Mouse (Mus musculus) liver, embryonic 14 days (tissue): Measurements from ENCODE around the gene 2810006K23Rik. TPM values are rescaled to one million over a fixed set of nuclear protein-coding genes. Genes with fewer than 3 reads are reported as not detected.

Experiments used
- polyA plus RNA-seq: library from polyadenylated mRNA; depleted of rRNA; stranded (reverse); fragments of >200 nt; gene quantifications from 2 replicates; pipeline ENCODE4 v1.2.3, GENCODE M21; 2012; rRNA removed

2810006K23Rik gene
- polyA plus RNA-seq, result 3.9 and 4.3 TPM in 2 replicates

GRCm38 (mm10) chr5:124327510-124328364 is at the start of gene 2810006K23Rik, which contains the start of gene Mphosph9:
Gene 2810006K23Rik, plus strand, starts transcription at chr5:124328089.
Gene Mphosph9, minus strand, starts transcription at chr5:124327972.

GRCm38 (mm10) chr5:124362982-124363381 is 35.1 kb downstream of the 2810006K23Rik start, which contains the start of gene Cdk2ap1:
Gene Cdk2ap1, minus strand, starts transcription at chr5:124363082.

Other genes with a start within 250 kb of the 2810006K23Rik start
- gene Abcb9, start 232.3 kb upstream of the 2810006K23Rik start, polyA plus RNA-seq, result 2.2 and 2.7 TPM in 2 replicates
- gene Ogfod2, start 215.8 kb upstream of the 2810006K23Rik start, polyA plus RNA-seq, result 9.4 and 10.4 TPM in 2 replicates
- gene Arl6ip4, start 212.0 kb upstream of the 2810006K23Rik start, polyA plus RNA-seq, result 51.5 and 58.2 TPM in 2 replicates
- 4.6 and 4.7 TPM in 2 replicates for gene Pitpnm2, start 78.3 kb upstream of the 2810006K23Rik start, polyA plus RNA-seq
- 3.8 and 4.2 TPM in 2 replicates for gene Mphosph9, start 117 bp upstream of the 2810006K23Rik start, polyA plus RNA-seq
- 91.6 and 99.7 TPM in 2 replicates for gene Cdk2ap1, start 35.0 kb downstream of the 2810006K23Rik start, polyA plus RNA-seq
- gene Sbno1, start 97.9 kb downstream of the 2810006K23Rik start, polyA plus RNA-seq, result 13.6 and 17.1 TPM in 2 replicates
- gene Kmt5a, start 111.8 kb downstream of the 2810006K23Rik start, polyA plus RNA-seq, result 60.2 and 61.7 TPM in 2 replicates
- 8.3 and 9.2 TPM in 2 replicates for gene Rilpl2, start 150.3 kb downstream of the 2810006K23Rik start, polyA plus RNA-seq
- 7.9 and 8.2 TPM in 2 replicates for gene Snrnp35, start 155.0 kb downstream of the 2810006K23Rik start, polyA plus RNA-seq
- 1.3 and 1.4 TPM in 2 replicates for gene Rilpl1, start 203.3 kb downstream of the 2810006K23Rik start, polyA plus RNA-seq
- gene Tmed2, start 212.6 kb downstream of the 2810006K23Rik start, polyA plus RNA-seq, result 116 and 144 TPM in 2 replicates
- gene Ddx55, start 224.8 kb downstream of the 2810006K23Rik start, polyA plus RNA-seq, result 6.4 and 7.7 TPM in 2 replicates